Mouse (Mus musculus) forebrain, embryonic 12.5 days (tissue): ENCODE data around the gene Megf11. TPM values are rescaled to one million over a fixed set of nuclear protein-coding genes. Genes with fewer than 3 reads are reported as not detected.

ENCODE experiments used
- ATAC-seq: fragments of 200-750 bp; cut with Nextera tagmentation; 2 replicates; pipeline ENCODE4 v1.8.0; 2017; ENCODE audit warnings: moderate TSS enrichment; ENCODE audit not compliant: low FRiP score
- H3K27ac ChIP-seq: fragments of 300-500 bp; sonication (generic); 2 replicates; pipeline ENCODE4 v1.5.1; 2016; ENCODE audit warnings: mild to moderate bottlenecking
- H3K27me3 ChIP-seq: fragments of 300-500 bp; sonication (generic); 2 replicates; pipeline ENCODE4 v1.6.1; 2016; ENCODE audit warnings: mild to moderate bottlenecking
- H3K36me3 ChIP-seq: fragments of 300-500 bp; sonication (generic); replicated peaks from 2 replicates; pipeline ENCODE4 v1.6.1; 2016; ENCODE audit warnings: mild to moderate bottlenecking
- H3K4me1 ChIP-seq: fragments of 300-500 bp; sonication (generic); 2 replicates; pipeline ENCODE4 v1.6.1; 2016
- H3K4me2 ChIP-seq: fragments of 300-500 bp; sonication (generic); 2 replicates; pipeline ENCODE4 v1.6.1; 2016; ENCODE audit warnings: mild to moderate bottlenecking, moderate library complexity
- H3K4me3 ChIP-seq: fragments of 300-500 bp; sonication (generic); replicated peaks from 2 replicates; pipeline ENCODE4 v1.5.1; 2016; ENCODE audit warnings: mild to moderate bottlenecking
- H3K9ac ChIP-seq: fragments of 300-500 bp; sonication (generic); 2 replicates; pipeline ENCODE4 v1.6.1; 2016; ENCODE audit warnings: mild to moderate bottlenecking
- H3K9me3 ChIP-seq: fragments of 300-500 bp; sonication (generic); 2 replicates; pipeline ENCODE4 v1.6.1; 2016
- WGBS: fragments of 180-500 bp; shearing (Covaris S2); methylation state at CpG from one replicate; pipeline ENCODE4 v1.1.7; 2016; 5-methylcytosine and 5-hydroxymethylcytosine counted together
- microRNA-seq: library from miRNA; unstranded; fragments of <30 nt; microRNA quantifications from one replicate; pipeline ENCODE4, GENCODE M21; 2017
- polyA plus RNA-seq: library from polyadenylated mRNA; unstranded; fragments of >200 nt; fragmentation: Nextera tagmentation; extraction: Ambion mirVana; gene quantifications from 2 replicates; pipeline ENCODE4 v1.2.1, GENCODE M21; 2016

The Megf11 gene
- polyA plus RNA-seq, 1 experiment from 2014 or later = 3.8 TPM

GRCm38 (mm10) chr9:64749314-64749713 is 363.9 kb downstream of the Megf11 start:
- H3K9me3 ChIP-seq = no peaks in the 10 kb centered on the region
- H3K27ac ChIP-seq = no peak overlapping the region
- H3K4me1 ChIP-seq = no peaks in the 10 kb centered on the region
- ATAC-seq = no peak
- H3K9ac ChIP-seq = no peak overlapping the region
- H3K4me2 ChIP-seq = no peak overlapping the region
- no peak overlapping the region for H3K4me3 ChIP-seq
- WGBS = 87% methylated on average over 6 of the region's 6 CpGs
- H3K27me3 ChIP-seq = no peaks in the 10 kb centered on the region
- H3K36me3 ChIP-seq = no peaks in the 10 kb centered on the region

GRCm38 (mm10) chr9:64752575-64752974 is 367.1 kb downstream of the Megf11 start:
- Histone ChIP-seq H3K4me3 (no peak overlapping the region), H3K4me2 (no peak overlapping the region), H3K27ac (no peak overlapping the region), H3K9ac (no peak overlapping the region), H3K4me1 (no peaks in the 10 kb centered on the region), H3K27me3 (no peaks in the 10 kb centered on the region), H3K36me3 (no peaks in the 10 kb centered on the region), H3K9me3 (no peaks in the 10 kb centered on the region)
- no peak for ATAC-seq
- 95% methylated on average over 5 of the region's 5 CpGs for WGBS

GRCm38 (mm10) chr9:64758052-64758451 is 372.6 kb downstream of the Megf11 start:
- H3K9ac ChIP-seq = no peak overlapping the region
- 0 out of 2 replicates have a peak overlapping the region, but pooled peaks have one; percentile 5 for H3K27ac ChIP-seq
- WGBS = 65% methylated on average over 14 of the region's 14 CpGs
- no peaks in the 10 kb centered on the region for H3K27me3 ChIP-seq
- H3K4me2 ChIP-seq = no peak overlapping the region
- H3K9me3 ChIP-seq = no peaks in the 10 kb centered on the region
- no peak overlapping the region for H3K4me3 ChIP-seq
- ATAC-seq = no peak
- no peaks in the 10 kb centered on the region for H3K36me3 ChIP-seq
- no peaks in the 10 kb centered on the region for H3K4me1 ChIP-seq

Small RNAs within 50 kb of the gene (microRNA-seq; reads per million reads assigned to microRNA genes)
- not detected for gene Gm47308

Other genes starting within 250 kb of the Megf11 start
- 31.8 and 33.5 TPM in 2 replicates for gene Zwilch, start 212.5 kb upstream of the Megf11 start, polyA plus RNA-seq
- gene Rpl4, start 212.3 kb upstream of the Megf11 start, polyA plus RNA-seq = 883 and 905 TPM in 2 replicates
- 35.1 and 35.9 TPM in 2 replicates for gene Snapc5, start 206.4 kb upstream of the Megf11 start, polyA plus RNA-seq
- gene Uchl4, start 150.4 kb upstream of the Megf11 start, polyA plus RNA-seq = 1.7 and 3.5 TPM in 2 replicates
- 55.5 and 56.0 TPM in 2 replicates for gene Map2k1, start 132.0 kb upstream of the Megf11 start, polyA plus RNA-seq
- gene Tipin, start 104.0 kb upstream of the Megf11 start, polyA plus RNA-seq = 252 and 254 TPM in 2 replicates
- gene Dis3l, start 44.3 kb upstream of the Megf11 start, polyA plus RNA-seq = 24.8 and 24.9 TPM in 2 replicates